Mouse (Mus musculus): ENCODE data around the gene A130010J15Rik. TPM values are rescaled to one million over a fixed set of nuclear protein-coding genes. Genes with fewer than 3 reads are reported as not detected.
A peak's percentile ranks its signal among the peaks of the same experiment; 100 is the strongest.

A130010J15Rik gene
- polyA plus RNA-seq, 1 experiment from 2014 or later: 16.7 TPM

DNA sequence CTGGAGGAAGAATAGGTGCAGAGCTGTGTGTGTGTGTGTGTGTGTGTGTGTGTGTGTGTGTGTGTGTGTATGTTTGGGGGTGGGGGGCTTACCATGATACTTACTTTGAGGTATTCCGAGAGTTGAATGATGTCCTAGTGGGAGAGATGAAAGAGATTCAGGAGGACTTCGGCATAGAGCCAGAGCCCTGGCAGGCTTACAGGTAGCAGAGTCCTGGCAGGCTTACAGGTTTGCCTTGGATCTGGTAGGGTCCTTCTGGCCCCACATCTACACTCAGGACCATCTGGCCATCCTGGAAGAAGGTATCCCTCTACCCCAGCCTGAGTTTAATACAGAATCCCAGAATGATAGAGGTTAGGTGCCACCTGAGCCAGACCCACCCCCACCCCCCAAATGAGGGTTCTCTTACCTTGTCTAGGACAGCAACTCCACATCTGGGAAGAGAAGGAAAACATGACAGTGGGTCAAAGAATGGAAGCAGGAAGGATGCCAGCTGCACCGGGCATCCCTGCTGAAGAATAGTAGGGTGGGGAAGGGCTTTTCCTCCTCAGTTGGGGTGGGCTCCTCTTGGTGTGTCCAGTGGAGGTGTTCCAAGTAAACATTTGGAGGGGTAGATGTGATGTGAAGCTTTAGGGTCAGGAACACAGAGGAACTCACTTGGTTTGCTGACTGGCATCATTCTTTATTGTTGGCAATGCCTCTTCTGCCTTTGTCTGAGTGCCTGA, 26.7 kb downstream of the A130010J15Rik start:
- whole genome bisulfite sequencing: 89% methylated on average over 3 of the region's 3 CpGs
- no peaks in the 10 kb centered on the region for H3K36me3 ChIP-seq
- H3K9me3 ChIP-seq (replicated peaks): no peaks in the 10 kb centered on the region
- H3K27ac ChIP-seq (replicated peaks): no peak overlapping the region
- DNase-seq (ENCODE audit: low spot score): no peak
- peaks cover 1% of the 10 kb centered on the region for H3K4me1 ChIP-seq
- H3K27me3 ChIP-seq (ENCODE audit: low read depth, poor library complexity, severe bottlenecking): no peaks in the 10 kb centered on the region
- H3K4me3 ChIP-seq: no peak overlapping the region

DNA sequence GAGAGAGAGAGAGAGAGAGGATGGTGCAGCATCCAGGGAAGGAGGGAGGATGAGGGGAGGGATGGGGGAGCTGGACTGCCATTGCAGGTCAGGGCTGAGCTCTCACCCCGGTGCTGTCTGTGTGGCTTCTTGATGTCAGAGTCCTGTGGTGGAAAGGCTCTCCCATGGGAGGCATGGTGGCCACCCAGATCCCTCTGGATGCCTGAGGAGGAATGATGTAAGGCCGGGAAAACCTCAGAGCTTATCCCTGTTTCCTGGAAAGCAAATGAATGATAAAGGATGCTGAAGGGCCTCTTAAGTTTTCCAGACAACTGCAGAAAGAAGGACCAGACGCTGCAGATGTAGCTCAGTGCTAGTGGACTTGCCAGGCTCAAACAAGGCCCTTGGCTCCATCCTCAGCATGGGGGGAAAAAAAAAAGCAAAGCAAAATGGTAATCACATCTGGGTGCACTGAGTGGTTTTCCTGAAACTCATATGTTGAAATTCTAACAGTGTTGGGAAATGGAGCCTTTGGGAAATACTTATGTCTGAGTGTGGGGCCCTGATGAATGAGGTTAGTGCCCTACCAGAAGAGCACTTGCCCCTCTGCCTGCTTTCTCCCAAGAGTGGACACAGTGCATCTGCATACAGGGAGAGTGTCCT, 27.4 kb downstream of the A130010J15Rik start:
- H3K27me3 ChIP-seq (ENCODE audit: low read depth, poor library complexity, severe bottlenecking): no peaks in the 10 kb centered on the region
- H3K9me3 ChIP-seq (replicated peaks): no peaks in the 10 kb centered on the region
- DNase-seq (ENCODE audit: low spot score): no peak
- 72% methylated on average over 3 of the region's 3 CpGs for WGBS
- no peak overlapping the region for H3K27ac ChIP-seq (replicated peaks)
- no peaks in the 10 kb centered on the region for H3K4me1 ChIP-seq
- no peaks in the 10 kb centered on the region for H3K36me3 ChIP-seq
- no peak overlapping the region for H3K4me3 ChIP-seq

DNA sequence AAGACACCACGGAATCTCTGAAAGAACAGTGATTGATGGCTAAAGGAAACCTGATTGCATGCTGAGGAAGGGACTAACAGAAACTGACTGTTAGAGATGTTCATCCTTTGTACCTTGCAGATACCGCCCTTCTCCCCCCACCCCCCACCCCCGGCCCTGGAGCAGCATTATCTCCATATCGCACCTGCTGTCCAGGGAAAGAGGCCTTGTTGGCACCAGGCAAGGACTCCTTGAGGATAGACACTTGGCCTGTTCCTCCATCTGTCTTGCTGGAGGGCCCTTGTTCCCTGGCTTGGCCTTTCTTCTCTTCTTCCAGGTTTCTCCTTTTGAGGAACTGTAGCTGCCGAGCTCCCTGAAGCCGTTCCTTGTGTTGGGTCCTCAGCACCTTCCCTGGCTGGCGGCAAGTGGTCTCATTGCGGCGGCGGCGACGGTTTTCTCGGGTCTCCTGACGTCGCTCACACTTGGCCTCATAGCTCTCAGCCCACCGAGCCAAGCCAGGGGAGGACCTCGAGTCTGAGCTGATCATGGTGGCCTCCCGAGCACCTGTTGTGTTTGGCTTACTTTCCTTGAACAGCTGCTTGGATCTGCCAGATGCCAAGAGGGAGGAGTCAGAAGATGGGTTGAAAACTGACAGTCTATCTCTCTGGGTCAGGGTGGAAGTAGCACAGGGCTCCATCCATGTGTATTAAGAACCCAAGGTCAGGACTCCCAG, 29.8 kb downstream of the A130010J15Rik start:
- 89% methylated on average over 18 of the region's 18 CpGs for WGBS
- Histone ChIP-seq H3K4me1 (no peaks in the 10 kb centered on the region), H3K36me3 (no peaks in the 10 kb centered on the region), H3K27ac (replicated peaks) (no peak overlapping the region), H3K9me3 (replicated peaks) (no peaks in the 10 kb centered on the region), H3K27me3 (ENCODE audit: low read depth, poor library complexity, severe bottlenecking) (no peaks in the 10 kb centered on the region), H3K4me3 (no peak overlapping the region)
- no peak for DNase-seq (ENCODE audit: low spot score)

DNA sequence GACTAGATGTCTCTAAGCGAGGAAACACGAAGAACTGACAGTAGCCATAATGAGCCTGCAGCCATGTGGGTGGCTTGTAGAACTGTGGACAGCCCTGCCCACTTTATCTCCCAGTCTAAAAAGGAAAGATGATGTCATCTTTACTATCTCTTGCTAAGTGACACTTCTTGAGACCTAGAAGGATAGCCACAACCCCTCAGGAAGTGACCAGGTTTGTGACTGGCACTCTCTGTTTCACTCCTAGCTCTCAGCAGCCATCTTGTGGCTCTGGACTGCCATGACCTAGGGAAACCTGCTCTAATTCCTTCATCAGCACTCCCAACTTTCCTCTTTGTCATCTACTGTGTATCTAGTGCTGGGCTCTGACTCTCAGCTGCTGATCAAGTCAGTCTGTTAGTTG, 30.5 kb downstream of the A130010J15Rik start:
- H3K27ac ChIP-seq (replicated peaks): no peak overlapping the region
- H3K36me3 ChIP-seq: no peaks in the 10 kb centered on the region
- no peaks in the 10 kb centered on the region for H3K27me3 ChIP-seq (ENCODE audit: low read depth, poor library complexity, severe bottlenecking)
- H3K9me3 ChIP-seq (replicated peaks): no peaks in the 10 kb centered on the region
- H3K4me3 ChIP-seq: no peak overlapping the region
- 82% methylated on average over 2 of the region's 2 CpGs for WGBS
- H3K4me1 ChIP-seq: no peaks in the 10 kb centered on the region
- no peak for DNase-seq (ENCODE audit: low spot score)

DNA sequence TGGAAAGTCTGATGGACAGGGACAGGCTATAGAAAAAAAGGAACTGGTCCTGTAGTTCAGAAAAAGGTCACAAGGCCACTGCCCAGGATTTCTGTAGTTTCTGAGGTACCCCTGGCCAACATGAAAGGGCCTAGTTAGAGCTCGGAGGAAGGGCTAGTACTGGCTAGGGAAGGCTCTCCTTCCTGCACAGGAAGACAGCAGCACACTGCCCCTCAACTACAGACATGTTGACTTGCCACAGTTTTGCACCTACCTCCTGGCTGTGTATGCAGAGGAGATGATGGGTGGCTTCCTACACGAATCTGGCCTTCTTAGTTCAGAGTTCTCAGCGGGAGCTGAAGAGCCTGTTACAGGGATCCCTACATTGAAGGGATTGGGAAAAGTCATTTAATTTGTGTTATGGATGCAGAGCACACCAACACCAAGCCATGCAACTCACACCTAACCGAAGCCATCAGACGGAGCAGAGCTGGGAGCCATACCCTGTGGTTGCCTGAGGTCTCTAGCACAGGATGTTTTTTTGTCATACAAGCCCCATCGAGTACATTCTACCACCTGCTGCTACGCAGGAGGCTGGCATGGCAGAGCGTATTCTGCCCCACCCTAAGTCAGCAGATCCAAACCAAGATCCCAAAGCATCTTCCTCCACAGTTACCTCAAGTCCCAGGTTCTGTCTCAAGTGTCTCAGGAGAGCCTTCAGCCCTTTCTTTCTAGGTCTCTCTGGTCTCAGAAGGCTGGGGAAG, 33.0 kb downstream of the A130010J15Rik start:
- Histone ChIP-seq H3K36me3 (no peaks in the 10 kb centered on the region), H3K27me3 (ENCODE audit: low read depth, poor library complexity, severe bottlenecking) (no peaks in the 10 kb centered on the region), H3K4me1 (no peaks in the 10 kb centered on the region), H3K9me3 (replicated peaks) (no peaks in the 10 kb centered on the region), H3K27ac (replicated peaks) (no peak overlapping the region), H3K4me3 (no peak overlapping the region)
- 88% methylated on average over 8 of the region's 8 CpGs for WGBS
- no peak for DNase-seq (ENCODE audit: low spot score)

DNA sequence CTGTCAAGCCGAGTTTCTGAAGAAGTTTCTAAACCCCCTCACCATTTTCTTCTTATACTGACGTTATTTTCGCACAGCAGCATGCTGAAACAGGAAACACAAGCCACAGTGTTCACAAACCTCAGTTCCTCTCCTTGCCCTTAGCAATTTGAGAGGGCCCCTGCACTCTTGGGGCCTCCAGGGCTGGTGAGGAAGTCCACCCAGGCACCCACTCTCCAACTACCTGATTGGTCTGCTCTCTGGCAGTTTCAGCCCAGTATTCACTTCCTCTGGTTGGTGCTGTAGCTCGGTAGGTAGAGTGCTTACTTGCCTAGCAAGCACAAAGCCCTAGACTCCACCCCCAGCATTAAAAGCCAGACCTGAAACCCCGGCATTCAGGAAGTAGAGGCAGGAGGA, 33.5 kb downstream of the A130010J15Rik start, which contains the start of gene Traf3ip3:
Gene Traf3ip3 (minus strand): TSS at position 321 of the 396 bp plus-strand sequence.
- no peak within 1 kb of the TSS for H3K4me3 ChIP-seq
- H3K9me3 ChIP-seq (replicated peaks): no peaks in the 10 kb centered on the region
- H3K27me3 ChIP-seq (ENCODE audit: low read depth, poor library complexity, severe bottlenecking): no peaks in the 10 kb centered on the region
- H3K4me1 ChIP-seq: no peaks in the 10 kb centered on the region
- no peak for DNase-seq (ENCODE audit: low spot score)
- WGBS: 70% methylated on average over 5 of the region's 5 CpGs
- H3K27ac ChIP-seq (replicated peaks): no peak within 1 kb of the TSS
- H3K36me3 ChIP-seq: no peaks in the 10 kb centered on the region

DNA sequence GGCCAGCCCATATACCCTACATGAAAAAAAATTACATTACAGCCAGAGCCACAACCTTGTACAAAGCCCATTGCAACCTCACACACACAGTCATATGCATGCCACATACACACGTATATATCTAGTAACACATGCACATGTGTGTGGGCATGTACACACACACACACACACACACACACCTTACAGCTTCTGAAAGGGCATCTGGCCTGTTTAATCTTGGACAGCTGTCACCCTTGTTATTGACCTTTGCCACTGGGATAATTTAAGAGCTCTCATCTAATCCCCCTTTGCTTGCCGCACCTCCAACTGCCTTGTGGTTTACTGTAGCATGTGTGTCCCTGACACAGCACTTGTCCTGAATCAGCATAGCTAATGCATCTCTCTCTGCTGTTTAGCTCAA, 36.0 kb downstream of the A130010J15Rik start:
- no peak overlapping the region for H3K27ac ChIP-seq (replicated peaks)
- 86% methylated on average over 2 of the region's 2 CpGs for WGBS
- H3K9me3 ChIP-seq (replicated peaks): no peaks in the 10 kb centered on the region
- H3K27me3 ChIP-seq (ENCODE audit: low read depth, poor library complexity, severe bottlenecking): no peaks in the 10 kb centered on the region
- H3K4me1 ChIP-seq: no peaks in the 10 kb centered on the region
- DNase-seq (ENCODE audit: low spot score): no peak
- H3K36me3 ChIP-seq: no peaks in the 10 kb centered on the region
- H3K4me3 ChIP-seq: no peak overlapping the region

DNA sequence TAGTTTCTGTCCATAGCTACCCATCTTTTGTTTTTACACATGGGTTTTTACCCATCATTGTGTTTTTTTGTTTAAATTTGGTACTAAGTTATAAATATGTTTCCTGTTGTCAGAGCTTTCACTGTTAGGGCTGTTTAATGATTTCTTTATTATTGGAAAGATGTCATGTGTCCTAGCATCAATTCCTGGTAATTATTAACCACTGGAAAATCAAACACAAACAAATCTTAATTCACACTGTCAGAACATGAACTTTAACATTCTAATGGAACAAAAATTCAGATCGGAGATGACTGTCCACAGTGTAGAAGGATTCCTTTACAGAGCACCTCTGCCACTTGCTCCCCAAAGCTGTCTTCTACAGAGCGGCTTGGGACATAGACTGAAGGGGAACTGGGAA, 37.6 kb downstream of the A130010J15Rik start:
- no peaks in the 10 kb centered on the region for H3K36me3 ChIP-seq
- H3K27me3 ChIP-seq (ENCODE audit: low read depth, poor library complexity, severe bottlenecking): no peaks in the 10 kb centered on the region
- WGBS: 94% methylated on average over 2 of the region's 2 CpGs
- no peaks in the 10 kb centered on the region for H3K4me1 ChIP-seq
- no peak overlapping the region for H3K27ac ChIP-seq (replicated peaks)
- H3K4me3 ChIP-seq: no peak overlapping the region
- no peak for DNase-seq (ENCODE audit: low spot score)
- H3K9me3 ChIP-seq (replicated peaks): no peaks in the 10 kb centered on the region

DNA sequence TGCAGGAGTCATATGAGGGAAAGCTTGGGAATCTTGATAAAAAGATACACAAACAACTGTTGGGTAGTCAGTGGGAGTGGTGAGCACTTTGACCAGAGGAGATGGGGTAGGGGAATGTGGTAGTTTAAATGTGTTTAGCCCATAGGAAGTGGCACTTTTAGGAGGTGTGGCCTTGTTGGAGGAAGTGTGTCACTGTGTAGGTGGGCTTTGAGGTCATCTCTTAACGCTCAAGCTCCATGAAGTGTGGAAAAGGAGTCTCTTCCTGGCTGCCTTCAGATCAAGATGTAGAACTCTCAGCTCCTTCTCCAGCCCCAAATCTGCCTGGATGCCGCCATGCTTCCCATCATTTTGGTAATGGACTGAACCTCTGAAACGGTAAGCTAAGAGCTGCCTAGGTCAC, 39.7 kb downstream of the A130010J15Rik start, which contains the start of gene Lamb3:
Gene Lamb3 (plus strand): TSS at position 197 of the 400 bp plus-strand sequence.
- 84% methylated on average over 3 of the region's 3 CpGs for WGBS
- Histone ChIP-seq H3K27me3 (ENCODE audit: low read depth, poor library complexity, severe bottlenecking) (no peaks in the 10 kb centered on the region), H3K4me1 (no peaks in the 10 kb centered on the region), H3K9me3 (replicated peaks) (no peaks in the 10 kb centered on the region), H3K36me3 (no peaks in the 10 kb centered on the region), H3K4me3 (no peak within 1 kb of the TSS), H3K27ac (replicated peaks) (no peak within 1 kb of the TSS)
- no peak for DNase-seq (ENCODE audit: low spot score)

DNA sequence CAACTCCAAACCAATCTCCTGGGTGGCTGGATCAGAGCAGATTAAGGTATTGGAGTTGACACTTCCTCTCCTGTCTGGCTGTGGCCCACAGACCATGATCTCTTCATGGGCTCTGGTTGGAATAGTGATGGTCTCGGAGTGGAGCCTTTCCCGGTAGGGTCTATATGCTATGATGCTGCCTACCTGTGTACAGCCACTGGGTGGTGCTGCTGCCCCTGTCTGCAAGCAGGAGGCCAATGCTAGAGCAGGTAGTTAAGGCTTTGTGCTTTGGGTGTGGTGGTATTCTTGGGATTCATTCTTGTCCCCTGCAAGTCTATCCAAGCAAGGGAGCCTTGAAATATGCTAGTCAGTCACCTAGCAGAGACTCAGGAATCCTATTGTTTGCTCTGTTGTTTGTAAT, 40.3 kb downstream of the A130010J15Rik start:
- Histone ChIP-seq H3K4me1 (no peaks in the 10 kb centered on the region), H3K27me3 (ENCODE audit: low read depth, poor library complexity, severe bottlenecking) (no peaks in the 10 kb centered on the region), H3K9me3 (replicated peaks) (no peaks in the 10 kb centered on the region), H3K27ac (replicated peaks) (no peak overlapping the region), H3K36me3 (no peaks in the 10 kb centered on the region), H3K4me3 (no peak overlapping the region)
- 47% methylated on average over 2 of the region's 2 CpGs for WGBS
- DNase-seq (ENCODE audit: low spot score): peak; percentile 24

DNA sequence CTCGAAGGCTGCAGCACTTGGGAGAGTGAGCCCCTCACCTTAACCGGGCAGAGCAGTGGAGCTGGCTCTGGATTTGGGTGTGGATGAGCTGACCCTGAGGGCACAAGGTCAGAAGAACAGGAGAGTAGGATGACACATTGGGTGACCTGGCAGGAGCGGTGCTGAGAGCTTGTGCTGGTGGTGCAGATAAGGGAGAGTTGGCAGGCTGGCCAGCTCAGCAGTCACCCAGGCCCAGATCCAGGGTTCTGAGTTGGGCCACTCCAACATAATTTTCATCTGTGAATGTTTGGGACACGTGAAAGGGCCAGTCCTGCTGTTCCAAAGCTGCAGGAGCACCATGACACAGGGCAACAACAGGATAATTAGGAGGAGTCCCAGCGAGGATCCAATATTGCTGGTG, 43.5 kb downstream of the A130010J15Rik start:
- no peaks in the 10 kb centered on the region for H3K4me1 ChIP-seq
- 74% methylated on average over 5 of the region's 5 CpGs for WGBS
- no peaks in the 10 kb centered on the region for H3K9me3 ChIP-seq (replicated peaks)
- no peaks in the 10 kb centered on the region for H3K36me3 ChIP-seq
- DNase-seq (ENCODE audit: low spot score): no peak
- H3K27ac ChIP-seq (replicated peaks): no peak overlapping the region
- H3K27me3 ChIP-seq (ENCODE audit: low read depth, poor library complexity, severe bottlenecking): no peaks in the 10 kb centered on the region
- H3K4me3 ChIP-seq: no peak overlapping the region

DNA sequence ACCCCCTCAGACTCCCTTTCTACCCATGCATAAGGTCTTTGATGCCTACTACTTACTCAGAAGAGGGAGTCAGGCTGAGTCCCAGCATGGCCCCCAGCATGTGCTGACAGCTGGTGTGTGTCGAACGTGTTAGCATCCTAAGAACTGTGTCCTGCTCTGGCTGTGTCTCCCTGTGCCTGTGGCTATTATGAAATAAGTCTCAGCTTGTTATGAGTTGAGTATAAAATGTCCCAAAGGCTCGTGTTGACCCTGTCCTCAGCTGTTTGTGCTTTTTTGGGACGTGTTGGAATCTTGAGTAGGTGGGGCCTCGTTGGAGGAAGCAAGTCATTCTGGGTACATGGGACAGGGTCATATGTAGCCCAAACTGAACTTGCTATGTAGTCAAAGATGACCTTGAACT, 46.2 kb downstream of the A130010J15Rik start:
- no peak overlapping the region for H3K4me3 ChIP-seq
- H3K9me3 ChIP-seq (replicated peaks): no peaks in the 10 kb centered on the region
- no peaks in the 10 kb centered on the region for H3K27me3 ChIP-seq (ENCODE audit: low read depth, poor library complexity, severe bottlenecking)
- no peaks in the 10 kb centered on the region for H3K4me1 ChIP-seq
- no peak for DNase-seq (ENCODE audit: low spot score)
- no peak overlapping the region for H3K27ac ChIP-seq (replicated peaks)
- 87% methylated on average over 5 of the region's 5 CpGs for WGBS
- no peaks in the 10 kb centered on the region for H3K36me3 ChIP-seq
